Mouse (Mus musculus) midbrain, embryonic 14.5 days (tissue): Measurements from ENCODE around the gene Tnn. TPM values are rescaled to one million over a fixed set of nuclear protein-coding genes. Genes with fewer than 3 reads are reported as not detected.

Experiments used
- ATAC-seq: fragments of 200-750 bp; cut with Nextera tagmentation; 2 replicates; pipeline ENCODE4 v1.8.0; 2017; ENCODE audit warnings: moderate number of reproducible peaks, moderate library complexity; ENCODE audit not compliant: low FRiP score, low TSS enrichment
- DNase-seq: peaks from one replicate; pipeline ENCODE4 v3.0.0-alpha.2; 2015
- H3K27ac ChIP-seq: fragments of 300-500 bp; sonication (generic); replicated peaks from 2 replicates; pipeline ENCODE4 v1.5.1; 2014; ENCODE audit warnings: mild to moderate bottlenecking, low read depth, low read length, moderate library complexity
- H3K27me3 ChIP-seq: fragments of 300-500 bp; sonication (generic); 2 replicates; pipeline ENCODE4 v1.6.1; 2014; ENCODE audit warnings: low read length, control low read depth, mixed read lengths; ENCODE audit not compliant: control insufficient read depth, insufficient read depth
- H3K36me3 ChIP-seq: fragments of 300-500 bp; sonication (generic); 2 replicates; pipeline ENCODE4 v1.6.1; 2014; ENCODE audit warnings: low read length, control low read depth; ENCODE audit not compliant: control insufficient read depth, insufficient read depth
- H3K4me1 ChIP-seq: fragments of 300-500 bp; sonication (generic); 2 replicates; pipeline ENCODE4 v1.6.1; 2014; ENCODE audit warnings: mild to moderate bottlenecking, antibody characterized with exemption, low read length, control low read depth; ENCODE audit not compliant: control insufficient read depth, insufficient read depth
- H3K4me2 ChIP-seq: fragments of 300-500 bp; sonication (generic); 2 replicates; pipeline ENCODE4 v1.6.1; 2014; ENCODE audit warnings: mild to moderate bottlenecking, low read length, moderate library complexity
- H3K4me3 ChIP-seq: fragments of 300-500 bp; sonication (generic); replicated peaks from 2 replicates; pipeline ENCODE4 v1.5.1; 2014; ENCODE audit warnings: low read depth, low read length
- H3K9ac ChIP-seq: fragments of 300-500 bp; sonication (generic); replicated peaks from 2 replicates; pipeline ENCODE4 v1.6.1; 2014; ENCODE audit warnings: mild to moderate bottlenecking, low read length, moderate library complexity
- H3K9me3 ChIP-seq: fragments of 300-500 bp; sonication (generic); 2 replicates; pipeline ENCODE4 v1.6.1; 2016; ENCODE audit warnings: low read length, control low read depth, mixed read lengths; ENCODE audit not compliant: control insufficient read depth
- WGBS: fragments of 180-500 bp; shearing (Covaris S2); extraction: QIAGEN DNeasy Blood & Tissue Kit; methylation state at CpG from one replicate; pipeline ENCODE4 v1.1.7; 2014; 5-methylcytosine and 5-hydroxymethylcytosine counted together
- polyA plus RNA-seq: library from polyadenylated mRNA; unstranded; fragments of >200 nt; fragmentation: Nextera tagmentation; extraction: Ambion mirVana; gene quantifications from 2 replicates; pipeline ENCODE4 v1.2.1, GENCODE M21; 2014

The Tnn gene
- polyA plus RNA-seq, 1 experiment from 2014 or later: 0.04 TPM

DNA sequence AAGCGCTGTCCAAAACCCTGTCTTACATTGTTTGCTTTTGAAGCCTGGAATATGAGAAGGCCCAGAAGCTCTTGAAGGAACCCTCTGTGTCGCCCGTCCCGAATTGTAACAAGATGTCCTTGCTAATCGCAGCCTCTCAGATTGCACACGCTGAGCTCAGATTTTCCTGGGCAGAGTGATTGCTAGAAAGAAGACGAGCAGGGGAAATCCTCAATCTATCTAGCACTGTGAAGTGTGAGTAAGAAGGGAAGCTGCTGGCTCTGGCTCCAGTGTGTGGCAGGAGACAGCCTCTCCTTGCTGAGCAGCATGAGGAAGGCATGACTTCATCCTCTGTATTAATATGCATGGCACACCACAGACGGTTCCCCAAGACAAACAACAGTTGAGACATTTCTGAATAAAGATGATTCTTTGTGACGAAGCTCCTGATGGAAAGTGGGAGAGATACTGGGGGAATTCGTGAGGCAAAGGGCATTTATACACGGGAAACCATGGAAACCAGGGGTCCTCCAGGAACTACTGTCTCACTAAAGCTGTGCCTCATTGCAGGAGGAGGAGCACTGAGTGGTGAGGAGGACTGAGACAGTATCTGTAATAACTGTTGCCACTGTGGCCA lies 4.0 kb downstream of the Tnn start:
- Histone ChIP-seq H3K4me2 (no peak overlapping the region), H3K4me3 (no peak overlapping the region), H3K9ac (no peak overlapping the region), H3K27me3 (no peaks in the 10 kb centered on the region), H3K9me3 (no peaks in the 10 kb centered on the region), H3K4me1 (no peaks in the 10 kb centered on the region; the same call in 1 of the 2 replicates), H3K27ac (peak overlapping the region; percentile 53; the same call in 1 of the 2 replicates), H3K36me3 (no peaks in the 10 kb centered on the region)
- whole genome bisulfite sequencing: 59% methylated on average over 11 of the region's 11 CpGs
- DNase-seq (peak; percentile 51), ATAC-seq (peak; percentile 22; the same call in 1 of the 2 replicates)

DNA sequence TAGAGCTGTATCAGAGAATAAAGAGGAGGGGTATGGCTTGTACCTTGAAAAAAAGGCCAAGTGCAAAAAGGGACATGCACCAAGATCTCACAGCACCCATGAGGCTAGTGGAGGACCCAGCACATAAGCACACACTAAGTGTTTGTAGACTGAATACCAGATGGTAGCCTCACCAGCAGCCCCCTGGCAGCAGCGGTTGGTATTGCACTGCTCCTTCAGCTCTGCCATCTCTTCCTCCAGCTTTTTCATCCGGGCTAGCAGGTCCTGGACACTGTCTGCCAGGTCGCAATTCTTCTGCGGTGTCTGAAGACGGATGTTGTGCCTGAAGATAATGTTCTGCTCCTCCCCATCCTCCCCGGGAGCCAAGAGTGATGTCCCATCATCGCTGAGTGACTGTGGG lies 6.1 kb downstream of the Tnn start:
- 89% methylated on average over 7 of the region's 7 CpGs for WGBS
- H3K27me3 ChIP-seq: no peaks in the 10 kb centered on the region
- DNase-seq: no peak
- H3K36me3 ChIP-seq: no peaks in the 10 kb centered on the region
- H3K4me2 ChIP-seq: no peak overlapping the region
- no peak overlapping the region for H3K9ac ChIP-seq
- H3K4me1 ChIP-seq: no peaks in the 10 kb centered on the region; the same call in 1 of the 2 replicates
- H3K9me3 ChIP-seq: no peaks in the 10 kb centered on the region
- no peak overlapping the region for H3K4me3 ChIP-seq
- H3K27ac ChIP-seq: no peak overlapping the region
- ATAC-seq: no peak

DNA sequence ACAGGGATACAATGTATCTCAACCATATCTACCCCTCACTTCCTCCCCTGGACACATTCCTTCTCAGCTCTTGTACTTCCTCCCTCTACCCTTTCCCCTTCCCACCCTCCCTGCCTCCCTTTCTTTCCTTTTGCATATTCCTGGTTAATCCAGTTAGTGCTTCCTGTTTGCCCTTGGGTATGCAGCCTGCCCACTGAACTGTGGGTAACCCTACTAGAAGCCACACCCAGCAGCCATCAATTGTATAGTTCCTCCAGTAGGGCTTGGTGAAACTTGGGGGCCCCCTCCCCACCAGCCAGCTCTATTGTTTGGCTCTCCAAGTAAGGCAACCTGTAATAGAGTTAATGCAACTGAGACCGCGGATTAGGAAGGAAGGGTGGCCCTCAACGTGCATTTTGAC lies 7.8 kb downstream of the Tnn start:
- no peak for DNase-seq
- Histone ChIP-seq H3K4me1 (no peaks in the 10 kb centered on the region; the same call in 1 of the 2 replicates), H3K4me2 (no peak overlapping the region), H3K36me3 (no peaks in the 10 kb centered on the region), H3K4me3 (no peak overlapping the region), H3K9ac (no peak overlapping the region), H3K27ac (no peak overlapping the region), H3K9me3 (no peaks in the 10 kb centered on the region), H3K27me3 (no peaks in the 10 kb centered on the region)
- 83% methylated on average over 3 of the region's 3 CpGs for WGBS
- no peak for ATAC-seq

DNA sequence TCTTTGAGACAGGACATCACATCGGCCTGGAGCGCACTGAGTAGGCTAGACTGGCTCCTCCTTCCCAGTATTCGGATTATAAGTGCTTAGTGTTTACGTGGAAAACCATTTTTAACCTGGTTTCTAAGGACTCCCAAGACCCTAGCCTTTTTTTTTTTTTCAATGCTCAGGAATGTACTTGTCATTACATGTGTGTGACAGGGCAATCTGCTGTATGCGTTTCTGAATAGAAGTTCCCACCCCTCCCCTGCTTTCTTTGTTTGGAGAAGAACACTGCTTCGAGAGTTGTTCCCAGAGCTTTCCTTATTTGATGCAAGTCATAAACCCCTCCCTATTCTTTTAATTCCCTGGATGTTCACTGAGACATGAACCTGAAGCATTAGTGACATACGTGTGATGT lies 9.0 kb downstream of the Tnn start:
- WGBS: 72% methylated on average over 7 of the region's 7 CpGs

DNA sequence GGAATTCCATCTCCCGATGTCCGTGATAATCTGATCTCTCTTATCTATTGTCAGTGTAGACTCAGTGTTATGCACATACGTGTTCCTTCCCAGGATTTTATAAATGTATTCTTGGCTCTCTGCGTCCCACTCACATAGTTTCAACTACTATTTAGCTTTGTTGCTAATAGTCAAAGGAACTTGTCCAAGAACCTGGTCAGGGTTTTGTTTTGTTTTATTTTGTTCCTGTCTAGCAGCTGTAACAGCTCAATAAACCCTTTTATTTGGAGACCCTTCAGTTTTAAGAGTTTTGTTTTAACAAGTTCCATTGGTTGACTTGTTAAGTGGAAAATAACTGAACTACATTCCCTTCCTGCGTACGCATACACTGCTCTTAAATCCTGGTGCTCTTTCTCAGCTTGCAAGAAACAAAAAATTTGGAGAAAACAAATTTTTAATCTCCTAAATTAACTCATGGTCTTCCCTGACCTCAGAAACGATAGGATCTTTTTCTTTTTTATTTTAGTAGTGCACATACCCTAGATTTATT lies 17.0 kb downstream of the Tnn start:
- H3K9ac ChIP-seq: no peak overlapping the region
- WGBS: 85% methylated on average over 7 of the region's 7 CpGs
- DNase-seq (no peak), ATAC-seq (no peak)
- H3K27me3 ChIP-seq: no peaks in the 10 kb centered on the region
- no peaks in the 10 kb centered on the region for H3K4me1 ChIP-seq
- H3K4me2 ChIP-seq: no peak overlapping the region
- no peak overlapping the region for H3K4me3 ChIP-seq
- no peak overlapping the region for H3K27ac ChIP-seq
- no peaks in the 10 kb centered on the region for H3K36me3 ChIP-seq
- no peaks in the 10 kb centered on the region for H3K9me3 ChIP-seq

More for the DNA sequence above, 9.0 kb downstream of the Tnn start:
- Histone ChIP-seq H3K27me3 (no peaks in the 10 kb centered on the region), H3K4me3 (no peak overlapping the region), H3K4me2 (no peak overlapping the region), H3K9me3 (no peaks in the 10 kb centered on the region), H3K4me1 (no peaks in the 10 kb centered on the region), H3K9ac (no peak overlapping the region), H3K27ac (no peak overlapping the region), H3K36me3 (no peaks in the 10 kb centered on the region)
- DNase-seq: no peak
- no peak for ATAC-seq

DNA sequence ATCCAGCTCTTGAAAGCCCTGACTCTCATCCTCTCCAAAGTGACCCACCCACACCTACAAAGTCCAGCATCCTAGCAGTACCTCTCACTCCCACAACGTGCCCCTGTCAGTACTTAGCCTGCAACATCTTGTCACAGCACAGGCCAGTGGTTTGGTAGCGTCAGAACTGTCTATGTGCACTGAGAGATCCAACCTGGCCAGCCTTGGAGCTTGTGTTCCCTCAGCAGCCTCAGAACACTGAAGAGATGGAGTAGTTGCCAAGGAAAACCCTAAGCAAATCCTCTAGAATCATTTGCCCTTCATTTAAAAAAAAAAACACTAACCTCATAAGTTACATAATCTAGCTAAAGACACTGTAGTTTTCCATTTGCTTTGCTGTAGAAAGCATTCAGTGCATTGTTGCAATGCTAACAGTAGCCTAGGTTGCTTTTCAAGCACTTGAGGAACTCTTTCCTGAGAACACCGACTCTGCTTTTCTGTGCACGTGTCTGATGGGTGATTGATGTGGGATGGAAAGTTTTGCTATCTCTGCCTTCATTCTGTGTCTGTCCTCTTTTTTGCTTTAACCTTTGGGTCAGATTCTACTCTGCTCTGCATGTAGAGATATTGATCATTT lies 19.8 kb downstream of the Tnn start:
- no peak overlapping the region for H3K27ac ChIP-seq
- no peak for ATAC-seq
- no peak overlapping the region for H3K9ac ChIP-seq

DNA sequence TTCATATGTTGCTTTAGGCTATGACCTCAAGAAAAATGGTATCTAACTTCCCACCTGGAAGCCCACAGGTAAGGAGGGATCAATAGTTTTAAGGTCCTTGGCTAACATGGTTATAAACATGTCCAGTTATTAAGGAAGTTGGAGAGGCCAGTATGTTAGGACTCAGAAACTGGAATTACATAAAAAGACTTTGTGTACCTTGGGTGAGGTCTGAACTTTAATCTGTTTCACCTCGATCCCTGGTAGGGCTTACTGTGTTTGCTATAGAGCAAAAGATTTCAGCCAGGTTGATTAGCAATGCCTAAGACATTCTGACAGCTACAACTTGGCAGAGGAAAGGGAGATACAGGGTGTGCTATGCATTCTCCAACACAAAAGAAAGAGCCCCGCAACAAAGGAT lies 29.4 kb downstream of the Tnn start:
- H3K4me2 ChIP-seq: no peak overlapping the region
- H3K27ac ChIP-seq: no peak overlapping the region
- ATAC-seq (no peak), DNase-seq (no peak)
- H3K4me1 ChIP-seq: no peaks in the 10 kb centered on the region
- H3K36me3 ChIP-seq: no peaks in the 10 kb centered on the region
- no peaks in the 10 kb centered on the region for H3K27me3 ChIP-seq
- no peak overlapping the region for H3K4me3 ChIP-seq
- WGBS: 59% methylated on average over 2 of the region's 2 CpGs
- no peaks in the 10 kb centered on the region for H3K9me3 ChIP-seq
- H3K9ac ChIP-seq: no peak overlapping the region

More for the DNA sequence above, 19.8 kb downstream of the Tnn start:
- H3K4me1 ChIP-seq: no peaks in the 10 kb centered on the region
- H3K36me3 ChIP-seq: no peaks in the 10 kb centered on the region
- DNase-seq: no peak
- WGBS: 76% methylated on average over 4 of the region's 4 CpGs
- no peak overlapping the region for H3K4me3 ChIP-seq
- no peaks in the 10 kb centered on the region for H3K9me3 ChIP-seq
- no peaks in the 10 kb centered on the region for H3K27me3 ChIP-seq
- H3K4me2 ChIP-seq: no peak overlapping the region

DNA sequence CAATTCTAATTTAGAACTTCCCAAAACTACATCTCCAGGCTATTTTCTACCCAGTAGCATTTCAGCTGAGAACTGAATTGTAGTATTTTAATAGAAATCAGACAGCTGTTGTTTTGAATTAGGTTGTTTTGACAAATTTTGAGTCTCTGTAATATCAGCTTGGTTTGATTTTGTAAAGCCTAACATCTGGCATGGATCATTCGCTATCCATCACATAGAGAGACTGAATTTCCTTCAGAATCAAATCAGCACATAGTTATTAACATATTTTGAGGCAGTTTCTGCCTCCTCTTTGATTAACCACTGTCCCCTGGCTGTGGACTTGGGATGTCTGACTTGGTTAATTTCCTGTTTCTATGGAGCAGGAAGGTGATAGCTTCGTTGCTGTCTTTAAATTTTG lies 44.8 kb downstream of the Tnn start:
- Histone ChIP-seq H3K4me1 (no peaks in the 10 kb centered on the region), H3K4me3 (no peak overlapping the region), H3K9me3 (no peaks in the 10 kb centered on the region), H3K27me3 (no peaks in the 10 kb centered on the region), H3K4me2 (no peak overlapping the region), H3K36me3 (no peaks in the 10 kb centered on the region), H3K27ac (no peak overlapping the region), H3K9ac (no peak overlapping the region)
- DNase-seq (no peak), ATAC-seq (no peak)
- 78% methylated on average over 2 of the region's 2 CpGs for WGBS

DNA sequence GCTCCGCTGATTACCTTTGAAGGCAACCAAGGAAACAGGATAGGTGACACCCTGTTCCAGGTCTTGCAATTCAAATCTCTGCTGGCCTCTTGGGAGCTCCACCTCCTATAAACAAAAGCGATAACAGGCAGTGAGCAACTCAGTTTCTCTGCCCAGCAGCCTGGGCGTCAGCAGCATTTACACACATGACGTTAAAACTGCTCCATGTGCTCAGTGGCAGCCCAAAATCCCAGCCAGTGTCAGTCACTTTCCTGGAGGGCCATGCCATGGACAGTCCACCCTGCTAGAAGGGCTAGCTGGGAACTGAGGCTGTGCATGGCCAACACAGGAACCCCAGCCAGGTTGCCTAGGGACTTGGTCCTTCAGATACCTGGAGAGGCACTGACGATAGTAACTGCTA lies 48.0 kb downstream of the Tnn start:
- no peaks in the 10 kb centered on the region for H3K36me3 ChIP-seq
- H3K27ac ChIP-seq: no peak overlapping the region
- 91% methylated on average over 5 of the region's 5 CpGs for WGBS
- no peak for ATAC-seq
- no peak for DNase-seq
- H3K4me1 ChIP-seq: no peaks in the 10 kb centered on the region
- H3K4me3 ChIP-seq: no peak overlapping the region
- H3K9ac ChIP-seq: no peak overlapping the region
- H3K27me3 ChIP-seq: no peaks in the 10 kb centered on the region
- no peak overlapping the region for H3K4me2 ChIP-seq
- H3K9me3 ChIP-seq: no peaks in the 10 kb centered on the region
